Mouse (Mus musculus) natural killer cell, adult 2 months (primary cell): ENCODE data around the gene Tcf15.

ENCODE experiments used
- DNase-seq, 2 experiments: peaks; one replicate each; pipeline ENCODE4 v3.0.0; 2022; ENCODE audit warnings: low spot score in 2 of 2

The Tcf15 gene

DNA sequence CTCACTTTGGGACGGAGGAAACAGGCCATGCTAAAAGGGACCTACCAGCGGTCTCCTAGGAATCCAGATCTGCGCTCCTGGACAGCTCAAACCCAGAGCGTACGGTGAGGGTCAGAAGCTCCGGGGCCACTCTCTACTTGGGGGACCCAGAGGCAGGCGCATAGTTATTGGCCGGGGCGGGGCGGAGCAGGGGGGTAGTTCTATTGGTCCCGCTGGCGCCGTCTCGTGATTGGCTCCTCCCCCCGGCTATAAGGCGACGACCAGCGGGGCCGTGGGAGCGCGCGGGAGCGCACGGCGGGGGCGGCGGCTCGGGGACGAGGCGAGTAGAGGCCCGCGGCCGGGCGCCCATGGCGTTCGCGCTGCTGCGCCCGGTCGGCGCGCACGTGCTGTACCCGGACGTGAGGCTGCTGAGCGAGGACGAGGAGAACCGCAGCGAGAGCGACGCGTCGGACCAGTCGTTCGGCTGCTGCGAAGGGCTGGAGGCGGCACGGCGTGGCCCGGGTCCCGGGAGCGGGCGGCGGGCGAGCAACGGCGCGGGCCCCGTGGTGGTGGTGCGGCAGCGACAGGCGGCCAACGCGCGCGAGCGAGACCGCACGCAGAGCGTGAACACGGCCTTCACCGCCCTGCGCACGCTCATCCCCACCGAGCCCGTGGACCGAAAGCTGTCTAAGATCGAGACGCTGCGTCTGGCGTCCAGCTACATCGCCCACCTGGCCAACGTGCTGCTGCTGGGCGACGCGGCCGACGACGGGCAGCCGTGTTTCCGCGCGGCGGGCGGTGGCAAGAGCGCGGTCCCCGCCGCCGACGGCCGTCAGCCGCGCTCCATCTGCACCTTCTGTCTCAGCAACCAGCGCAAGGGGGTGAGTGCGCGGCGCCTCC is at the start of gene Tcf15:
Tcf15 (plus strand) TSS at position 283 of the 879 bp plus-strand sequence.
- DNase-seq = no peak

- DNase-seq = no peak
Observed at GRCm38 (mm10) chr2:152094856-152095545, 48.4 kb upstream of the Tcf15 start.

GRCm38 (mm10) chr2:152096922-152097321 is 46.4 kb upstream of the Tcf15 start:
- DNase-seq = no peak

DNA sequence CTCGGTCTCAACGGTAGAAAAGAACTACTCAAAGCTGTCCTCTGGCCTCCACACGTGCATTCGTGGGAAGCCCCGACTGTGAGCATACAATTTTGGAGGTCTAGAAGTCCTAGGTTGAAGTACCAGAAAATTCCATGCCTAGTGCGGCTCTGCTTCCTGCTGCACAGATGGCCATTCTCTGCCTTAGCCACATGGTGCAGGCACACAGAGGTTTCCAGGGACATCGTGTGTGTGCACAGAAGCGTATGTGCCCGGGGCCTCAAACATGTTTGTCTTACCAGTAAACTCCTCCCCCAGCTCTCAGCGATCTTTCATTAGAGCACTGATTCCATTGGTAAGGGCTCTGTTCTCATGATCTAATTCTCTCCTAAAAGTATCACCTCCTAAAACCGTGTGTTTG is 45.4 kb upstream of the Tcf15 start:
- no peak for DNase-seq

DNA sequence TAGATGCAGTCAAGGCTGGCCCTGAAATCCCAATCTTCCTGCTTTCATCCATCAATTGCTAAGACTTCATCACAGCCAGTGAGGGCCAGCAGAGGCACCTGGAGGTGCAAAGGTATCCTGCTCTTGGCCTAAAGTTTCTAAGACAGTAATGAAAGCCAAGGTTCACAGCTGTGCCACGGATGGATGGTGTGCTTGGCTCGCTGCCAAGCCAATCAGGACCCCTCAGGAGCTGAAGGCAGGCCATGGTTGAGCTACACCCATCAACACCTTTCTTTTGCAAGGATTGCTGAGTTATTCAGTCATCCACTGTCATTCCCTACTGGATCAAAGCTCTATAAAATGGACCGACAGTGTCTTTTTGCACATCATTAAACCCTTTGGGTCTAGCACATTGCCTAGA is 43.8 kb upstream of the Tcf15 start:
- no peak for DNase-seq

- DNase-seq = no peak
Observed at GRCm38 (mm10) chr2:152101761-152102160, 41.6 kb upstream of the Tcf15 start.

GRCm38 (mm10) chr2:152102369-152102768 is 41.0 kb upstream of the Tcf15 start:
- DNase-seq = no peak

DNA sequence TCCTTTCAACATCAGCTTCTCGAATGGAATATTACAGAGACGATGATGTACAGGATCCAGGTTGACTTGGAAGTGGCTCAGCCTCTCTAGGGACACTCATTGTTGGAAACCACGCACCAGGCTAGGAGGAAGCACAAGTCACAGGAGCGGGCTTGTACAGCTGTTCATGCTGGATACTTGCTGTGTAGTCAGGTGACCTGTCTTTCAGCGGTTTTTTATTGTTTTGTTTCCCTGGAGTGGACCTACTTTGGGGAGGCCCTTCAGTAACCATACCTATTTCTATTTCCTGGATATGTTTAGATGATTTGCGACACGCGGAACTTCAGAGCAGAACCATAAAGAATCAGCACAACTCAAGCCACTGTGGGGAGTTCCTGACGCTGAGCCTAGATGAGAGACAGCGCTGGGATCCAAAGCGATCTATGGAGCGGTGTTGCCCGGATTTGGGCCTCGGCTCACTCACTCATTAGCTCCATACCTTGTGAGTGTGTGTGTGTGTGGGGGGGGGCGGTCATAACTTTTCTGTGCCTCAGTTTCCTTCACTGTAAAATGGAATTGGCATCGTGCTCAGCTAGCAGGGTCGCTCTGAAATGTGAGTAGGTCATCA is 38.5 kb upstream of the Tcf15 start:
- DNase-seq = peak in 1 of 2 experiments; percentile 10

GRCm38 (mm10) chr2:152105318-152106224 is 37.8 kb upstream of the Tcf15 start, which contains the start of gene Srxn1:
Gene Srxn1, plus strand, starts transcription at chr2:152105516.
- peak; percentile 86 to 92 for DNase-seq

GRCm38 (mm10) chr2:152106225-152106595 is 37.2 kb upstream of the Tcf15 start:
- DNase-seq = no peak

DNA sequence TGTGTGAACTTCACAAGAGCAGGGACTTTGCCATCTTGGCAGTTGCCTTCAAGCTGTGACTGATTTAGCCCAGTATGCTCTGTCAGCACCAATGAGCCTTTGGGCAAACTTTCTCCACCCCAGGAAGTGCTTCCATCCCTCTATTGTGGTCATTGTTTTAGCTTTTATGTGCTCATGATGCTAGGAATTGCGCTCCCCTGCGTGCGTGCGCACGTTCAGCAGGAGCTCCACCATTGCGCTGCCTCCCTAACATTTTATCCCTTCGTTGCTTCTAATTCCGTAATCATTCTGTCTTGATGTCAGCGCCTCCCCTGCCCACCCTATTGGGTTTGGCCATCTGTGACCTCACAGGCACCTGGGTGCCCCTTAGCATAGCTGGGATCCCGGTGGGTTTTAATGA is 36.8 kb upstream of the Tcf15 start:
- no peak for DNase-seq

DNA sequence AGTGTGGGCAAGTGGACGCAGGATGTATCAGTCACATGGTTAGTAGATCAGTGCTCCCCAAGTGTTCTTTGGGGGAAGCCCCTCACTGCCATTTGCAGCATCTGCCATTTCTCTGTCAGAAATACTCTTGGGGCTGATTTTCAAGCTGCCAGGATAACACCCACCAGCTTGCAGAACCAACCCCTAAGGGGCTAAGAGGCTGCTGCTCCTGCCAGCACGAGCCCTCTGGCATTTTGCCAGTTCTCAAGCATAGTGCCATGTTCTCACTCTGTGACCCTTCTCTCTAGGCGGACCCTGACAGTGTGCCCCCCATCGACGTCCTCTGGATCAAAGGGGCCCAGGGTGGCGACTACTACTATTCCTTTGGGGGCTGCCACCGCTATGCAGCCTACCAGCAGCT is 34.7 kb upstream of the Tcf15 start:
- DNase-seq = no peak

- DNase-seq = no peak
Observed at GRCm38 (mm10) chr2:152109386-152109785, 34.0 kb upstream of the Tcf15 start.

- no peak for DNase-seq
Observed at GRCm38 (mm10) chr2:152111311-152111710, 32.0 kb upstream of the Tcf15 start.

GRCm38 (mm10) chr2:152111920-152112319 is 31.4 kb upstream of the Tcf15 start:
- DNase-seq = peak; percentile 80 to 81

GRCm38 (mm10) chr2:152112490-152112889 is 30.9 kb upstream of the Tcf15 start:
- no peak for DNase-seq

DNA sequence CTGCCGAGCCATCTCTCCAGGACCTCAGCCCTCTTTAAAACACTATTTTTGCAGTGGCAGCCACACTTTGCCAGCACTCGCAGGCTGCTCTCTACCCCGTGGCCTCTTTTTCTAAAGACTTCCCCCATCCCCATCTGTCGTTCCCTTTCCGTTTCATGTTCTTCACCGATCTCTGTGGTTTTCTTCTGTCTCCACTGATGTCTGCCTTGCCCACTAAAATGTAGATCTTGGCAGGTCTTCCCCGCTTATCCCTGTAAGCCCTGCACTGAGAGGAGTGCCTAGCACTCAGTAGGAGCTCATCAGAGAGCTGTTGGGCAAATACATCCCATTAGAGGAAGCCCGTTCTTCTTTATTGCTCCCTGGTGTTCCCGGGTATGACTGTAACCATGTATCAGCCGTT is 30.4 kb upstream of the Tcf15 start:
- DNase-seq = no peak

GRCm38 (mm10) chr2:152114057-152114975 is 29.0 kb upstream of the Tcf15 start:
- no peak for DNase-seq

DNA sequence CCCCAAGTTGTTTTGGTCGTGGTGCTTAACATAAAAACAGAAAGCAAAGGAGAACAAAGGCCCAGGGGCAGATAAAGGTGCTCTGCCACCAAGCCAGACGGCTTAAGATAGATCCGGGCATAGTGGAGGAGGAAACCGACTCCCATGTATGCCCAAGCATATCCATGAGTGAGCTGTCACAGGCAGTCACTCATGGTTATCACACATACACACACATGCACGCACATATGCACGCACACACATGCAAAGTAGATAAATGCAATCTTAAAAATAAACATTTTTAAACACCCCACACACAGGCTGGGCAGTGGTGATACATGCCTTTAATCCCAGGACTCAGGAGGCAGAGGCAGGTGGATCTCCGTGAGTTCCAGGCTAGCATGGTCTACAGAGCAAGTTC is 25.7 kb upstream of the Tcf15 start:
- DNase-seq = no peak

DNA sequence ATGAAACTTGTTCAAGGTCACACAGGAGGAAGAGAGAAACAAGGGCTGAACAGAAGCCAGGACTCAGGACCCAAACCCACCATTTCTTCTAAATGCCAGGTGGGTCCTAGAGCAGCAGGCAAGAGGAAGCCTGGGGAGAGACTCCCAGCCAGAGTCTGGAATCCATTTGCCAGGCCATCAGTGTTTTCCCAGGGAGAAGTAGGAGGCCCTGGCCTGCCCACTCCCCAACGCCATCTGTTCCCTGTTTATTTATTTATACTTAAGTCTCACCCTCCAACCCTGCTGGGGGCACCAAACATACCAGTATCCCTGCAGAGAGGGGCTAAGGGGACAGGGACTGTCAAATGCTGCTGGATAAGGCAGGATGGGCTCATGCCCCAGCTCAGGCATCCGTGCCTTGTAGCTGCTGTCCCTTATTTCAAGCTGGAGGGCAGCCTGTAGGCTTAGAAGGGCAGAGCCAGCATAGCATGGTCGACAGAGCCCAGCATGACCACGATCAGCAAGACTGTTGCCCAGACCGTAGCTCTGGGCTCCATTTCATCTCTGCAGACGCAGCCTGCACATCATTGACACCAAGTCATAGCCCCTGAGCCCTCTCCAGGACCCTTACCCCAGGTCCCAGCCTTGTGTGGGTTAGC is 24.0 kb upstream of the Tcf15 start:
- DNase-seq = no peak
